Mouse (Mus musculus) liver, embryonic 12.5 days (tissue): ENCODE data around the gene Dgkh. TPM values are rescaled to one million over a fixed set of nuclear protein-coding genes. Genes with fewer than 3 reads are reported as not detected.

ENCODE experiments used
- ATAC-seq: fragments of 200-750 bp; cut with Nextera tagmentation; 2 replicates; pipeline ENCODE4 v1.8.0; 2017; ENCODE audit warnings: moderate number of reproducible peaks, mild to moderate bottlenecking, moderate library complexity
- H3K27ac ChIP-seq: fragments of 300-500 bp; sonication (generic); 2 replicates; pipeline ENCODE4 v1.5.1; 2016; ENCODE audit warnings: mild to moderate bottlenecking
- H3K27me3 ChIP-seq: fragments of 300-500 bp; sonication (generic); replicated peaks from 2 replicates; pipeline ENCODE4 v1.6.1; 2016; ENCODE audit warnings: mild to moderate bottlenecking, moderate library complexity
- H3K36me3 ChIP-seq: fragments of 300-500 bp; sonication (generic); 2 replicates; pipeline ENCODE4 v1.6.1; 2016; ENCODE audit warnings: mild to moderate bottlenecking, moderate library complexity
- H3K4me1 ChIP-seq: fragments of 300-500 bp; sonication (generic); 2 replicates; pipeline ENCODE4 v1.6.1; 2016
- H3K4me2 ChIP-seq: fragments of 300-500 bp; sonication (generic); 2 replicates; pipeline ENCODE4 v1.6.1; 2016; ENCODE audit warnings: mild to moderate bottlenecking, moderate library complexity
- H3K4me3 ChIP-seq: fragments of 300-500 bp; sonication (generic); 2 replicates; pipeline ENCODE4 v1.5.1; 2016; ENCODE audit warnings: mild to moderate bottlenecking, moderate library complexity
- H3K9ac ChIP-seq: fragments of 300-500 bp; sonication (generic); 2 replicates; pipeline ENCODE4 v1.6.1; 2016; ENCODE audit warnings: mild to moderate bottlenecking, moderate library complexity
- H3K9me3 ChIP-seq: fragments of 300-500 bp; sonication (generic); replicated peaks from 2 replicates; pipeline ENCODE4 v1.6.1; 2016; ENCODE audit warnings: mild to moderate bottlenecking, moderate library complexity
- WGBS: fragments of 180-500 bp; shearing (Covaris S2); methylation state at CpG from one replicate; pipeline ENCODE4 v1.1.7; 2016; ENCODE audit not compliant: insufficient replicate concordance; 5-methylcytosine and 5-hydroxymethylcytosine counted together
- polyA plus RNA-seq: library from polyadenylated mRNA; unstranded; fragments of >200 nt; fragmentation: Nextera tagmentation; extraction: Ambion mirVana; gene quantifications from 2 replicates; pipeline ENCODE4 v1.2.1, GENCODE M21; 2016

Dgkh gene
- polyA plus RNA-seq, 1 experiment from 2014 or later: 1.2 TPM

DNA sequence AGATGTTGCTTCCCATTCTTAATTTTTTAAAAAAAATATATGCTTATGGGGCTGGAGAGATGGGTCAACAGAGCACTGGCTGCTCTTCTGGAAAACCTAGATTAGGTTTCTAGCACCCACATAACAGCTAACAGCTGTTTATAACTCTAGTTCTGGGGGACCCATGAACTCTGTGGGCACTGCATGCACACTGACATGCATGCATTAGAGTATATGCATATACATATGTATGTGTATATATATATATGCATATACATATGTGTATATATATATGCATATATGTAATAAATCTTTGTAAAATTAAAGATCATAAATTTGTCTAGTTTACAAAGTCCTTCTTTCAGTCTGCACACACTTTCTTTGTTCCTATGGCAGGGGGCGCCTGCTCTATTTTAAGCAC, 192.8 kb downstream of the Dgkh start:
- ATAC-seq: no peak
- Histone ChIP-seq H3K4me1 (peaks cover 17% of the 10 kb centered on the region), H3K4me3 (no peak overlapping the region), H3K27ac (no peak overlapping the region), H3K36me3 (no peaks in the 10 kb centered on the region), H3K4me2 (no peak overlapping the region), H3K9ac (no peak overlapping the region), H3K27me3 (no peaks in the 10 kb centered on the region), H3K9me3 (no peaks in the 10 kb centered on the region)
- WGBS: 79% methylated on average over 1 of the region's 1 CpGs

DNA sequence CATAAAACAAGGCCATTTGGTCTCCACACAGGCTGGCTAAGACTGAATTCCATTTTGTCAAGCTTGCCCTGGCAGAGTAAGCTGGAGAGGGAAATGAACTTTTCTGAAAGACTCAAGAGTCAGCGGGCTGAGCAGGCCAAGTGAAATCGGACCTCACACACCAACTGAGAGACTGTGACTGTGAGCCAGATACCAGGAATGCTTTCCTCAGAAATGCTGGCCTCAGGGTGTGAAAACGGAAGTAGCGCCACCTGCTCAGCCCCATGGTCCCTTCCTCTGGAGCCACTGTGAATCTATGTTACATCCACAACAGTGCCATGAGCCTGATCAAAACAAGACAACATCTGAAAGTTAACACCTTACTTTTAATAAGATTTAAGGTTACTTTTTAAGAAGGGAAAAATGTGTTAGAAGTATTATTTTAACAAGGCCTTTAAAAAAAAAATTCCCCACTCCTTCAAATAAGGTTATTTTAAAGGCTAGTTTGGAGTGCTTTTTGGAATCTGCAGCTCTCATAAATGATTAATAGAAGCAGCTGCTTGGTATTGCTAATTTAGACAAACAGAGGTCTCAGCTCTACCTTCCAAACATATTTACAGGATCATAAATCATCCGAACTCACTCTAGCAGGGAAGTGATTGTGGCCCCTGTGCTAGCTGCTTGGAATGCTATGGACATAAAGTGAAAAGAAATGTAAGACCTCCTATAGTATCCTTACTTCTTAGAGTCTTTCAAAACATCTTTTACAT, 193.8 kb downstream of the Dgkh start:
- H3K36me3 ChIP-seq: no peaks in the 10 kb centered on the region
- H3K4me1 ChIP-seq: peaks cover 21% of the 10 kb centered on the region
- H3K4me2 ChIP-seq: no peak overlapping the region
- no peak overlapping the region for H3K4me3 ChIP-seq
- no peak for ATAC-seq
- no peaks in the 10 kb centered on the region for H3K27me3 ChIP-seq
- H3K27ac ChIP-seq: no peak overlapping the region
- H3K9ac ChIP-seq: no peak overlapping the region
- 56% methylated on average over 5 of the region's 5 CpGs for WGBS
- no peaks in the 10 kb centered on the region for H3K9me3 ChIP-seq

DNA sequence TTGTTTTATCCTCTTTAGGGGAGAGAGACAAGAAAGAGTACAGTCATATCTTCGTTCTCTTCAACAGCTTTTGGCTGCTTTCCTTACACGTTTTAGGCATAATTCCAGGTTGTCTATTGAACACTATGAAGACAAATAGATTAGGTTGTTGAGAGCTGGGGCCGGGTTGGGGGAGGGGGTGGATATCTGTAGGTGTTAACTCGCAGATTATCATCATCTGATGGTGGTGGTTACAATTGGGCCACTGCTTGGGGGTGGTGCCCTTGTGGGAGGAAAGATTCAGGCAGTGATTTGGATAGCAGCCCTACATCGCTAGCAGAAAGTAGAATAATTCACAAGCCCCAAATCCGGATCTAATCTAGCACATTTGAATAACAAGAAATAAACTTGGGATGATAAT, 195.0 kb downstream of the Dgkh start:
- H3K36me3 ChIP-seq: no peaks in the 10 kb centered on the region
- no peak for ATAC-seq
- peak overlapping the region; percentile 90; the same call in 1 of the 2 replicates for H3K4me3 ChIP-seq
- 55% methylated on average over 6 of the region's 6 CpGs for whole genome bisulfite sequencing
- H3K27me3 ChIP-seq: no peaks in the 10 kb centered on the region
- H3K4me2 ChIP-seq: peak overlapping the region; percentile 88
- no peak overlapping the region for H3K9ac ChIP-seq
- no peaks in the 10 kb centered on the region for H3K9me3 ChIP-seq
- H3K4me1 ChIP-seq: peaks cover 26% of the 10 kb centered on the region
- H3K27ac ChIP-seq: no peak overlapping the region

DNA sequence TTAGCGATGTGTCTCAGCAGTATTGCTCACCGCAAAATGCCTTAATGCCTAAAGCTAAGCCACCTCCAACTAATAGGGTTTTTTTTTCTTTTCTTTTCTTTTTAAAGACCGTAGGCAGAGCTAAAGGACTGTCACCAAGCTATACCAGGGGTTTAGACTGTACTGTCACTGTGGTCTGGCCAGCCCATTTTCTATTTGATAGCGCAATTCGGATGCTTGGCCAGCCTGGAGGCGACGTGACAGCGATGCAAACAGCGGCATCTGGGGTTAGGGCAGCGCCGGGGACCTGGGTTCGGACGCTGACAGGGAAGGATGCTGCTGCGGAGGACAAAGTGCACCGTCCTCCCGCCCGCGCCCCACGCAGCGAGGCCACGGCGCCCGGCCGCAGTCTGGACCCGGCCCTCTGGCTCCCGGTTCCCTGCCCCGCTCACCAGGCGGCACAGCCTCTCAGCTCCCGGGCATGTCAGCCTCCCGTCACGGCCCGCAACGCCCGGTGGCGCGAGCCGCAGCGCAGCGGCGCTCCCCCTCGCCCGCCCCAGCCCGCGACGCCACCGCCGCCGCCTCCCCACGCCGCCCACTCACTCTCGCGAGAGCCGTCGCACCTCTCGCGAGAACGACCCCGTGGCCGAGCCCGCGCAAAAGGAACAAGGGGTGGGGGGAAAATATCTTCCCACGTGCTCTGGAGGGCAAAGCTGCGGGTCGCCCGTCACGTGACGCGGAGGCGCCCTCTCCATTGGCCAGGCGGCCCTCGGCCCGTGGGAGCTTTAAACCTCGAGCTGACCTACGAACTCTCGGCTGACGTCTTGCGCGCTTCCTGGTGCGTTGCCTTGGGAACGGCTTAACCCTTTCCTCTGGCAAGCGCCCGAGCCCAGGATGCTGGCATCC, 196.1 kb downstream of the Dgkh start, which contains the start of gene Akap11:
TSS of gene Akap11 (minus strand) at position 528 of the 885 bp plus-strand sequence.
- H3K9ac ChIP-seq: peak within 1 kb of the TSS; percentile 93
- peaks cover 35% of the 10 kb centered on the region for H3K4me1 ChIP-seq
- ATAC-seq: peak; percentile 87
- peak within 1 kb of the TSS; percentile 88 for H3K4me2 ChIP-seq
- under 1% methylated on average over 65 of the region's 82 CpGs for WGBS
- H3K4me3 ChIP-seq: peak within 1 kb of the TSS; percentile 90
- no peaks in the 10 kb centered on the region for H3K27me3 ChIP-seq
- H3K9me3 ChIP-seq: no peaks in the 10 kb centered on the region
- no peaks in the 10 kb centered on the region for H3K36me3 ChIP-seq
- H3K27ac ChIP-seq: peak within 1 kb of the TSS; percentile 86

DNA sequence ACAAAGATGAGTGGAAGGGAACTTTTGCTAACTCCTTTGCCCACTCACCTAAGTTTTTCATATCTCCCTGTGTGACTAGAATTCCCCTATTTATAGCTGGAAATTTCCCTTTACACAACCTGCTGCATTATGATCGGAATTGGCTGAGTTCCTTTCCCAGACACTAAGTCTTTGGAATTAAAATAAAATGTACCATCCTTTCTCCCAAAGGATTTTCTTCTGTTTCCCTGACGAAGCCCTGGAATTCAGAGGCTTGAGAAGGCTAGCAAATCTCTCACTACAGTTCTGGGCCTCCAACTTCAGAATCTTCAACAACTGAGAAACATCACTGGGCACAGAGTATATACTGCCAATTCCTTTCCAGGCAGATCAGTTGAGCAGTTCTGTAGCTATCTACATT, 197.2 kb downstream of the Dgkh start:
- no peak for ATAC-seq
- 81% methylated on average over 2 of the region's 2 CpGs for WGBS
- Histone ChIP-seq H3K27me3 (no peaks in the 10 kb centered on the region), H3K4me1 (peaks cover 38% of the 10 kb centered on the region), H3K27ac (0 out of 2 replicates have a peak overlapping the region, but pooled peaks have one; percentile 51), H3K4me2 (peak overlapping the region; percentile 88), H3K36me3 (no peaks in the 10 kb centered on the region), H3K9ac (peak overlapping the region; percentile 93), H3K9me3 (no peaks in the 10 kb centered on the region), H3K4me3 (peak overlapping the region; percentile 90)

DNA sequence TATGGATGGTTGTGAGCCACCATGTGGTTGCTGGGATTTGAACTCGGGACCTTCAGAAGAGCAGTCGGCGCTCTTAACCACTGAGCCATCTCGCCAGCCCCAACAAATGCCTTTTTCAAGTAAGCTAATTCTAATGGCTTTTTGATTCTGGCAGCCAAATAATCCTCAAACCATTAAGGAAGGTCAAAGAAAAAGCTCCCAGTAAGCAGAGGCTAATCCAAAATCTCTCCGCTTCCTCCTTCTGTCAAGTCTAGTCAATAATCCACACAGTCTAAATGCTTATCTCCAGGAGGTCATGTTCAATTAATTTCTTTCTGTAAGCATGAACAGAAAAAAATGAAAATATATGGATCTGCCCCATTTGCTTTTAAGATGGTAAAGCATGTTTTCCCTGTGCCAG, 197.9 kb downstream of the Dgkh start:
- H3K9me3 ChIP-seq: no peaks in the 10 kb centered on the region
- H3K4me2 ChIP-seq: no peak overlapping the region
- no peak overlapping the region for H3K9ac ChIP-seq
- no peak for ATAC-seq
- H3K27me3 ChIP-seq: no peaks in the 10 kb centered on the region
- WGBS: 89% methylated on average over 5 of the region's 5 CpGs
- H3K4me3 ChIP-seq: no peak overlapping the region
- no peaks in the 10 kb centered on the region for H3K36me3 ChIP-seq
- H3K4me1 ChIP-seq: peaks cover 45% of the 10 kb centered on the region
- H3K27ac ChIP-seq: no peak overlapping the region

DNA sequence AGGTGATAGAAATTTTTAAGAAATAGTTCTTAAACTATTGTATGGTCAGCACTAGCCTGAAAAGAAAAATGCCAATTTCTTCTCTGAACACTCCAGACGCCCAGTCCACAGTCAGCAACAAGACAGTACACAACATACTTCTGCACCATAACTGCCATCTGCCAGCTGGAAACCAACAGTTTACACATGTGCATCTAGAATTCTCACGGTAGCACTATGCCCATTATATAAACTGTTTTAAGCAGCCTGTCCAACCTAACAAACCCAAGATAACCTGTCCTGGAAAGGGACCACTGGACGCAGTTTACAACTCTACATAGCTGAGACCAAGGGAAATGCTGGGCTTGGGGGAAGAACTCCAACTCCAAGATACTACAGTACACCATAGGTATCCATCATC, 198.9 kb downstream of the Dgkh start:
- peaks cover 55% of the 10 kb centered on the region for H3K4me1 ChIP-seq
- H3K4me3 ChIP-seq: no peak overlapping the region
- H3K27ac ChIP-seq: no peak overlapping the region
- 80% methylated on average over 3 of the region's 3 CpGs for WGBS
- H3K36me3 ChIP-seq: no peaks in the 10 kb centered on the region
- ATAC-seq: no peak
- H3K4me2 ChIP-seq: no peak overlapping the region
- H3K27me3 ChIP-seq: no peaks in the 10 kb centered on the region
- H3K9ac ChIP-seq: no peak overlapping the region
- H3K9me3 ChIP-seq: no peaks in the 10 kb centered on the region

DNA sequence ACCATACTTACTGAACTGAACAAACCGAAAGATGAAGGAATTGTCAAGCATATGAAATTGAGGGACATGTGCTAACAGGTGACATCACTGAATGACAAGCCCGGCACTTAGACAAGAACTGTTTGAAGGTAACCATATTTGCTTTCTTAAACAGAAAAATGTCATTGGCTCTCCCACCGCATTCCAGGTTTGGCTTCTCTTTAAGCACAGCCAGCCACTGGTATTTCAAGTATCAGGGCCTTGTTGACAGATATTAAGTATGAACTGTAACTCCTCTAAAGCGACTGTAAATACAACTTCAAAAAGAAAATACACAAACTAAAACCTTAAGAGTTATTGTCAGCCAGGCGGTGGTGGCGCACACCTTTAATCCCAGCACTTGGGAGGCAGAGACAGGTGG, 200.2 kb downstream of the Dgkh start:
- H3K9ac ChIP-seq: no peak overlapping the region
- 77% methylated on average over 6 of the region's 6 CpGs for WGBS
- no peak overlapping the region for H3K27ac ChIP-seq
- H3K27me3 ChIP-seq: no peaks in the 10 kb centered on the region
- no peak overlapping the region for H3K4me3 ChIP-seq
- H3K9me3 ChIP-seq: no peaks in the 10 kb centered on the region
- no peak for ATAC-seq
- H3K4me2 ChIP-seq: 0 out of 2 replicates have a peak overlapping the region, but pooled peaks have one; percentile 12
- H3K36me3 ChIP-seq: no peaks in the 10 kb centered on the region
- H3K4me1 ChIP-seq: peaks cover 58% of the 10 kb centered on the region

DNA sequence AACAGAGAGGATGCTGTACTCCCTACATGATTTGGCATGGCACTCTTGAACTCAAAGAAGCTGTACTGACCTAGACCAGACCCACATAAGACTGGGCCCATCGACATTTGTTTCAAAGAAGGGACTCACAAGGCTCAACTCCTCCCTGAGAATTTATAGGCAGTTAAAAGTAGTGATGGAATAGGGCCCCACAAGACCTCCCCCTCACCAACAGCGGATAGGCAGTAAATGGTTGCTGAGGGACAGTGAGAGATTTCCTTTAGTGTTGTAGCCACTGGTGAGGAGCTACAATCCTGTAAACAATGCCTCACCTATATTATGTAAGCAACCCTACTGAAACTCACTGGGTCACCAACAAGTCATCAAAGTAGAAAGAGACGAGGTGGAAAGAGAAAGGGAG, 202.3 kb downstream of the Dgkh start:
- Histone ChIP-seq H3K4me3 (no peak overlapping the region), H3K27ac (no peak overlapping the region), H3K4me2 (no peak overlapping the region), H3K36me3 (no peaks in the 10 kb centered on the region), H3K9ac (no peak overlapping the region), H3K4me1 (peaks cover 67% of the 10 kb centered on the region), H3K9me3 (no peaks in the 10 kb centered on the region), H3K27me3 (no peaks in the 10 kb centered on the region)
- ATAC-seq: no peak
- 73% methylated on average over 3 of the region's 3 CpGs for WGBS

DNA sequence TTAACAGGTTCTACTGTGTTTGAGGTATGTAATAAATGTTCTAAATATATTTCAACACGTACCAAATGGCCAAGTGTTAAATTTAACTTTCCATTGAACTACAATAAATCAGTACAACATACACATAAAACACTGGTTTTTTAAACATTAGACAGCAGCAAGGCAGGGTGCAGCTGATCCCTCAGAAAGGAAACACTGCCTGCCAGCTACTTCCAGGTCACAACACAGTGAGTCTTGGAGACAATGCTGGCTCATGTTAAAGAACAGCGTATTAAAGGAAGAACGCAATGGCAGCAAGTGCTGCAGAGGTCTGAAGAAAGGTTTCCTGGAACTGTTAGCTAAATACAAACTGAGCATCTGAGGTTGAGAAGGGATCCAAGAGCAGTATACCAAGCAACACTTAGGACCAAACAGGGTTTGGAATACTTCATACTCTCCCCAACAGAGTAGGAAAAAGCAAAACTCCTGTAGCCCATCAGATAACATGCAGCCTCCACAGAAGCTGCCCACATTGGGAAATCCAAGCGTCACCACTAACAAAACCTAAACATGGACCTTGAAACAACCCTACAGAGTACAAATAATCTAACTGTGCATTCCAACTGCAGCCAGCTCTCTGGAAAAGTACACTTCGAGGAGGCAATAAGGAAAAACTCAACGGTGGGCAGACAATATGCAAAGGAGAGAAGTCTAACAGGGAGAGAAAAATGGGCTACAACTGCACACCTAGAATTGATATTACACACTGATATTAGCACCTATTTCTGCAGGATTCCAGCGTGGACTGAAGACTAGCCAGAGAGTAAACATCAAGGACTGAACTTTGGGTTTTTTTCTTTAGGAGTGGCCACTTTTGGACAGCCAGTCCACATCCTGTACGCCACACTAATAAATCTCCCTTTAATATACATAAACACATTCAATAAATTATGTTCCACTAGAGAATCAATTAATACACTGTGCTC, 203.8 kb downstream of the Dgkh start:
- H3K27ac ChIP-seq: peak overlapping the region; percentile 60
- no peaks in the 10 kb centered on the region for H3K27me3 ChIP-seq
- 0 out of 2 replicates have a peak overlapping the region, but pooled peaks have one; percentile 2 for H3K4me2 ChIP-seq
- H3K4me3 ChIP-seq: no peak overlapping the region
- no peaks in the 10 kb centered on the region for H3K9me3 ChIP-seq
- H3K4me1 ChIP-seq: peaks cover 71% of the 10 kb centered on the region
- peak; percentile 18; the same call in 1 of the 2 replicates for ATAC-seq
- no peak overlapping the region for H3K9ac ChIP-seq
- H3K36me3 ChIP-seq: no peaks in the 10 kb centered on the region
- WGBS: 67% methylated on average over 8 of the region's 8 CpGs

DNA sequence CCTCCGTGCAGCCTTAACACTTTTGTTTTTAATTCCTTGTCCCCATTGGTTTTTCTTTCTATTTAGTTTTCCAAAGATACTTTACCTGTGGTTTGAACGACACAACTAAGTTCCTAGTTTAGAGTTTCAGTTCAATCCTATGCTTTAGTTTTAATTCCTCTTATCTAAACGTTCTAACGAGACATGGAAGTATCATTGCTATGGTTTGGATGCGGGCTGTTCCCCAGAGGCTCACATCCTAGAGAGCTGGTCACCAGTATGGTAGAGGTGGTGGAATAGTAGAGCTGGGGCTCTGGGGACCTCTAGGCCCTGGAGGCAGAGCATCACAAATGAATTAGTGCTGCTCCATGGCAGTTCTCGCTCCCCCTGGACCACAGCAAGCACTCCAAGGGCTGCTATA, 205.7 kb downstream of the Dgkh start:
- Histone ChIP-seq H3K4me2 (no peak overlapping the region), H3K9me3 (no peaks in the 10 kb centered on the region), H3K27me3 (no peaks in the 10 kb centered on the region), H3K27ac (no peak overlapping the region), H3K9ac (no peak overlapping the region), H3K36me3 (0 out of 2 replicates have a peak, but pooled peaks cover under 1% of the 10 kb centered on the region), H3K4me1 (peaks cover 63% of the 10 kb centered on the region), H3K4me3 (no peak overlapping the region)
- 82% methylated on average over 6 of the region's 6 CpGs for WGBS
- ATAC-seq: no peak
